Mouse (Mus musculus) MN1 (cell line): Measurements from ENCODE around the gene Eml1.
A peak's percentile ranks its signal among the peaks of the same experiment; 100 is the strongest.

Source experiments
- DNase-seq: peaks from one replicate; pipeline ENCODE4 v3.0.0-alpha.2; 2016; ENCODE audit warnings: low spot score

Gene Eml1

DNA sequence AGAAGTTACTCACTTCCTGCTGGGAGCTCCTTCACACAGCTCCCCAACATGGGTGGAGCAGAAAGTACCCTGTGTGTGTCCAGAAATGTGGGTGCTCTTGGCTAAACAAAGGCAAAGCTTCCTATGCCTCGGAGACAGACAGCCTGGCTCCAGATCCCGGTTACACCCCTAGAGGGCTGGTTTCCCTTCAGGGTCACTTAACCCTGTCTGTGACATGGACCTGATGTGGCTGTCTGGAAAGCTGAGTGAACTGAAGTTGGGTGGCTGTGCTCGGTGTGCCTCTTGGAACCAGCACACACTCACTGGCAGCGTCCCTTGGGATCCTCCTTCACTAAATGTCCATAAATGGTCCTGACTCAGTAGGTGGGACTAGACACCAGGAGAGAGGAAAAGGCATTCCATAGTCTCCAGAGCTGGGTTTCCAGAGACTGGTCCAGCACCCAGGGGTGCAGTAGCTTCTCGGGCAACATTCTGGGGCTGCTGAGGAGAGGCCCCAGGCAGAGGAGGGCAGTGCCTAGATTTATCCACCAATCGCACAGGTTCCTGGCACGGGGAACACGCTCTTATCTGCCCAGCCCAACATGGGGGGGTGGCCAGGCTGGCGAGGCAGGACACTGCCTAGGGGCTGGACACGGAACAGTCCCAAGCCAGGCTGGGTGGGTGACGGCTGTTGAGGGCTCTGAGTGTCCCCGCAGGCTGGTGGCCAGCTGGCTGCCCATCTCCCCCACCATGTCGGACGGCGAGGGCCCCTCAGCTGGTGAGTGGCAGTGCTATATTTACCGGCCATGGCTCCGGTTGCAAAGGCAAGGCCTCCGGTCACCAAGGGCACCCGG lies at the start of gene Eml1:
TSS of gene Eml1 (plus strand) at position 362 of the 833 bp plus-strand sequence.
- DNase-seq, result no peak

DNA sequence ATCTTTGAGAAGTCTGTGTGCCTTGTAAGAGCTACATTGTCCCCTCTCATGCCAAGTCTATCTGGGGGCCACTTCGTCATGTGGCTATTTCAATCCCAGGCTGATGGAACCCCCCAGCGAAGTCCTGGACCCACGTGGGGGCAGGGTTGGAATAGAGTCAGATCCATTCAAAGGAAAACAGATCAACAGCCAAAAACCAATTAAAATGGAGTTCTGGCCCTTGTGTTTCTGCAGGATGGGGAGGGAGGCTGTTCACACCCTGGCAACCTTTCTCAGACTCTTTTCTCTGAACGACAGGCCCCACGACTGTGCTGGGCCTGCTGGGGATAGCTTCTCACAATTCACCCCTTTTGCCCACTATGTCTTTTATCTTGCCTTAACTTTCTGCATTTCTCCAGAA lies 44.4 kb upstream of the Eml1 start:
- DNase-seq, result no peak

GRCm38 (mm10) chr12:108327889-108328491 lies 42.8 kb upstream of the Eml1 start:
- no peak for DNase-seq

DNA sequence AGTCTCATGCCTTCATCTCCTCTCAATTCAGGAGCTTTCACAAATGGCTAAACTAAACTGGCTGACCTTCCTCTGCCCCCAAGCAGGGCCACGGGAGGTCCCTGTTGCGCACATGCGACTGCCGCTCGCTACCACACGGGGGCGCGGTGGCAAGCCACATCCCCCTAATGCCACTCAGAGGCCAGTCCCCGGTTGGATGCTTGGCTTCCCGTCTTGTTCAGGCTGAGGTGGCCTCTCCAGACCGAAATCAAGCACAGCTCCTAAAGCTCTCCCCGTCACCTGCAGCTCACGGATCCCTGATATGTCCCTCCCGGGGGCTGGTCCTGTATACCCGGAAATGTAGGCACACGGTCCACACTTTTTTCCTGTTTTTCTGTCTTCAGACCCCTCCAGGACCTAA lies 37.7 kb upstream of the Eml1 start:
- DNase-seq, result peak; percentile 82

- no peak for DNase-seq
Observed at GRCm38 (mm10) chr12:108333481-108333882, 37.3 kb upstream of the Eml1 start.

GRCm38 (mm10) chr12:108333895-108334445 lies 36.8 kb upstream of the Eml1 start, which contains the start of gene Cyp46a1:
Cyp46a1 (plus strand) TSS chr12:108334381.
- peak; percentile 98 for DNase-seq

DNA sequence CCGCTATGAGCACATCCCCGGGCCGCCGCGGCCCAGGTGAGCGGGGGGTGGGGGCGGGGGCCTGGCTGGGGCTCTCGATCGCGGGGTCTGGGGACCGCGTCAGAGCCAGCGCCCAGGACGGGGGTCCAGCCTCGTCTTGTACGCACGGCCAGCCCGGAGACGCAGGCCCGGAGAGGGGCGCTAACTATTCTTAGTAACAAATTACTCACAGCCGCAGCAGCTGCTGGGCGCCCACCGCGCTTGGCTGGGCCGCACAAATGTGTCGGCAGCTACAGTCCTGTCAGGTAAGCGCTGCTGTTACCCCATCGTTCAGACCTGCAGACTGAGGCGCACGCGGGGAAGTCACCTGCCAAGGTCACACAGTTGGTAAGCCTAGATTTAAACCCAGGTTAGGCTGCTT lies 36.2 kb upstream of the Eml1 start:
- DNase-seq, result peak; percentile 22

DNA sequence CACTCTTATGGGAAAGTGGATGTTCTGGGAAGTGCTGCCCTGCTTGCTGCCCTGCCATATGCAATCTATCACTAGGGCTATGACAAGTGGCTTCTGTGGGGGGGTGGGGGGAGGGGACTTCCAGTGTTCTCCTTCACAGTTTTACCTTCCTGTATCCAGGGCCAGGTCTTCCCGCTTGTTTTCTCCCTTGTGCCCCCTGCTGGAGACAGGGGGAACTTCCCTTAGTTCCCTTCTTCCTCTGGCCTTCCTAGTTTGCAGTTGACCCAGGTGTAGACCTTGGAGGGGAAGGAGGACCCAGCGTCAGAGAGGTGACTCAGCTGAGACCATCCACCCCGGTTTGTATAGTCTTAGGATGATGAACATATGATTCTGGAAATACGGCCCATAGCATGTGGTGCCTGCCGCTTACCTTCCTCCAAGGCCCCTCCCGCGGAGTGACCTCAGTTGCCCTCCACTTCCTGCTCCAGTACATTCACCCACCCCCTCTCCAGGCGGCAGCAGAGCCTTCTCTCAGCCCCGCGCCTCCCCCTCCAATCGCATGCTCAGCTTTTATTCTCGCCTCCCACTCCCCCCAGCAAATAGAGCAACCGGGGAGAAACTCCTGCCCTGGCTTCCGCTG lies 32.1 kb upstream of the Eml1 start:
- peak; percentile 26 for DNase-seq

GRCm38 (mm10) chr12:108348151-108348550 lies 22.6 kb upstream of the Eml1 start:
- no peak for DNase-seq

DNA sequence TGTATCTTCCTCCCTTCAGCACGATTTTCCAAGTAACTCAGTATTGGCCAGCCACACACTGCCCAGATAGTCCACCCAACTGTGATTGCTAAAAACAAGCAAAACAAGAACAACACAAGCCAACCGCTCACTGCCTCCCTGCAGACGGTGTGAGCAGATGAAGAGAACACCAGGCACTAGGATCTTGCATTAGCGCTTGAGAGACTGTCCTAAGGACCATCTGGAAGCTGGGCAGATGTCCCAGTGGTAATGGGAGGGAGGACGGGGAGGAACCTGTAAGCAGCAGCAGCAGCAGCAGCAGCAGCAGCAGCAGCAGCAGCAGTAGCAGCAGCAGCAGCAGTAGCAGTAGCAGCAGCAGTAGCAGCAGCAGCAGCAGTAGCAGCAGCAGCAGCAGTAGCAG lies 21.7 kb upstream of the Eml1 start:
- no peak for DNase-seq

- DNase-seq, result no peak
Observed at GRCm38 (mm10) chr12:108350931-108351330, 19.8 kb upstream of the Eml1 start.

DNA sequence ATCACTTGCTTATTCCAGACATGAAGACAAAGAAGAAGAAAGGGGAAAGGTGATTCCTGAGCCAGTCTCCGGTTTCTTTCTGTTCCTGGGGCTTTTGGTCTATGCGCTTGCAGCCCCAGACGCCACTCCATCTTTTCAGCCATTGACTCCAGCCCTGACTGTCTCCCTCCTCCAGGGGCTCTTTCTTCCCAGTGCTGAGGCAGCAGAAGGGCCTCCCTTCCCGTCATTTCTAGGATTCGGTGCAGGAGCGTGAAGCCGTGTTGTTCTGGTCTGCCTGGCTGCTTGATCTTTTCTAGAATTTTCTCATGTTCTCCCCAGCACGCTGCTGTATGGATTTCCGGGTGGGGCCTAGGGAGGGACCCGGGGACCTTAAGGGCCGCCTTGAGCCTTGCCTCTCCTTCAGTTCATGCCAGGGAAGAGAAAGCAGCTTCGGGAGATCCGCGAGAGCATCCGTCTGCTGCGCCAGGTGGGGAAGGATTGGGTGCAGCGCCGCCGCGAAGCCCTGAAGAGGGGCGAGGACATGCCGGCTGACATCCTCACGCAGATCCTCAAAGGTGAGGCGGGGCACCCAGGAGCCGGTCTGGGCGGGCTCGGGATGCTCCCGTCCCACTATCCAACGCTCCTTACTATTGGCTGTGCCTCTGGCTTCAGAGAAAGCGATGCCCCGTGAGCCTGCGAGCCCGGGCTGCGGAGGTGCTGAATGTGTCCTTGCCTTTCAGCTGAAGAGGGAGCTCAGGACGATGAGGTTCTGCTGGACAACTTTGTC lies 18.2 kb upstream of the Eml1 start:
- DNase-seq, result no peak

DNA sequence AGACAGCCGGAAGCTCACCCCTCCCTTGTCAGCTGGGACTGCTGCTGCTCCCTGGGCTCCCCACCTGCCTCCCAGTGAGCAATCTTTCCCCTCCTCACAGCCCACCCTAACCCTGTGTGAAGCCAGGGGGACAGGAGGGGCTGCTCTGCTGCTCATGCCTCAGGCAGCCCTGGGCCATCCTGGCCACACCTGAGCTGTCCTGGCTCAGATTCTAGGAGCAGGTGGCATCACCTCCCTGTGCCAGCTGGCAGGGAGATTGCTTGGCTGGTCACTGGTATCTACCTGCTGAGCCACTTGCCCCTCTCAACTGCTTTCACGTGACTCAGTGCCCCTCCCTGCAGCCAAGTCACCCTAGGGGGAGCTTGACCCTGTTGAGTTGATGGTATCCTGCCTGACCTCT lies 16.5 kb upstream of the Eml1 start:
- DNase-seq, result no peak

GRCm38 (mm10) chr12:108355271-108355670 lies 15.5 kb upstream of the Eml1 start:
- no peak for DNase-seq

DNA sequence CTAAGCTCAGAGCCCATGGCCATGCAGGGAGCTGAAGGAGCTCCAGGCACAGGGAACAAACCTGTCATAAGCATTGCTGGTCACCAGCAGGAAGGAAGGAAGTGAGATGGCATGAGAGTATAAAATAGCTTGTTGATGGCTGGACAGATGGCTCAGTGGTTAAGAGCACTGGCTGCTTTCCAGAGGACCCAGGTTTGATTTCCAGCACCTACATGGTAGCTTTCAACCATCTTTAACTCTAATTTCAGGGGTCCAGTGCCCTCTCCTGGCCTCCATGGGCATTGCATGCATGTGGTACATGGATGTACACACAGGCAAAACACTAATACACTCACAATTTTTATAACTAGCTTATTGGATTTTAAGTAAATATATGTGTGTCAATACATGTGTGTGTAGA lies 14.8 kb upstream of the Eml1 start:
- no peak for DNase-seq

GRCm38 (mm10) chr12:108363796-108364195 lies 7.0 kb upstream of the Eml1 start:
- DNase-seq, result peak; percentile 73

DNA sequence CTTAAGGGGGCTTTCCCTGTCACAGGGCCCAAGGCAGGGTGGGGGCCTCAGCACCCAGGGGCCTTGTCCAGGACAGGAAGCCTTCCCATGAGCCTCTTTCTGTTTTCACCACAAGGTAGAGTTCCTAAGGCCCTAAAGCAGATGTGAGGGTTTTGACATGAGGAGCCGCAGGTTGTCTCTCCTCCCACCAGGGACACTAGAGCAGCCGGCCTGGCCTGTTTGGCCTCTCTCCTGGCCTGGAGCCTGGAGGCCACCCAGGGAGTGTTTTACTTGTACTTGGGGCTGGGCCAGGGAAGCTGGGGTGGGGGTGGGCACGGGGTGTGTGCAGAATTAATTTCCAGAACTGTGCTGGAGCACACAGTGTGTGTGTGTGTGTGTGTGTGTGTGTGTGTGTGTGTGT lies 5.4 kb upstream of the Eml1 start:
- DNase-seq, result peak; percentile 55

- no peak for DNase-seq
Observed at GRCm38 (mm10) chr12:108365868-108366267, 4.9 kb upstream of the Eml1 start.

- DNase-seq, result no peak
Observed at GRCm38 (mm10) chr12:108367909-108368308, 2.8 kb upstream of the Eml1 start.

GRCm38 (mm10) chr12:108368921-108369320 lies 1.8 kb upstream of the Eml1 start:
- DNase-seq, result no peak

DNA sequence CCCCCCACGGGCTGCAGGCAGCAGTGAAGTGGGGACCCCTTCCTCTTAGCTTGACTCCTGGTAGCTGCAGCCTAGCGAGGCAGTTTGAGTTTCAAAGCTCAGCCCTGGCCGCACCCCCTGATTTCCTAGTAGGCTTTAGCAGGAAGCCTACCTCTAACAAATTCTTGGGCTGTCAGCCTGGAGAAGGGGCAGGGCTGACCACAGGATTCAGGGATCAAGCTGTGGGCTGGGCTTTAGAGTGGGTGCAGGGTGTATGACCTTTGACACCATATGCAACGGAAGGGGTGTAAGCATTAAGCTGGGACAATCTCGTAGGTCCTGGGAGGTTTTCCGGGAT lies 640 bp downstream of the Eml1 start:
- no peak for DNase-seq

GRCm38 (mm10) chr12:108372241-108372640 lies 1.5 kb downstream of the Eml1 start:
- no peak for DNase-seq
